Mouse (Mus musculus) cerebellum, adult 2 months (tissue): ENCODE measurements around the gene Sbpl. TPM values are rescaled to one million over a fixed set of nuclear protein-coding genes. Genes with fewer than 3 reads are reported as not detected.
"Not testable (repeated sequence)": the region's sequence is repeated elsewhere in the genome, so short reads cannot be mapped to it uniquely, and the experiment has no call there.

ENCODE experiments used
- DNase-seq, 2 experiments: peaks; one replicate each; pipeline ENCODE4 v3.0.0; 2021
- H3K27ac ChIP-seq: fragments of 200-500 bp; 2 replicates; pipeline ENCODE4 v1.5.1; 2012; ENCODE audit warnings: low read length, control low read depth, inconsistent platforms; ENCODE audit not compliant: insufficient read depth
- H3K27me3 ChIP-seq: fragments of 200-500 bp; 2 replicates; pipeline ENCODE4 v1.6.1; 2012; ENCODE audit warnings: inconsistent platforms, mild to moderate bottlenecking, low read length, moderate library complexity; ENCODE audit not compliant: control insufficient read depth, insufficient read depth
- H3K4me1 ChIP-seq: fragments of 200-500 bp; 2 replicates; pipeline ENCODE4 v1.6.1; 2011; ENCODE audit warnings: low read length; ENCODE audit not compliant: control insufficient read depth, insufficient read depth
- H3K4me3 ChIP-seq: fragments of 200-500 bp; replicated peaks from 2 replicates; pipeline ENCODE3; 2011; ENCODE audit warnings: mild to moderate bottlenecking, low read depth, low read length, control low read depth; ENCODE audit not compliant: insufficient read depth
- CTCF ChIP-seq: fragments of 200-500 bp; IDR thresholded peaks from 2 replicates; pipeline ENCODE4 v1.5.1; 2011; ENCODE audit warnings: low read depth, mild to moderate bottlenecking, control low read depth, low read length, moderate library complexity, borderline replicate concordance; ENCODE audit not compliant: insufficient read depth
- POLR2A ChIP-seq: fragments of 200-500 bp; IDR thresholded peaks from 2 replicates; pipeline ENCODE4 v1.6.1; 2011; ENCODE audit warnings: low read length, control low read depth, borderline replicate concordance; ENCODE audit not compliant: insufficient read depth
- WGBS: fragments of 180-500 bp; shearing (Covaris S2); methylation state at CpG from one replicate; pipeline ENCODE4 v1.1.7; 2018; 5-methylcytosine and 5-hydroxymethylcytosine counted together
- polyA plus RNA-seq: library from polyadenylated mRNA; depleted of rRNA; stranded (reverse); fragments of >200 nt; gene quantifications from 2 replicates; pipeline ENCODE4 v1.2.3, GENCODE M21; 2012

The Sbpl gene
- polyA plus RNA-seq, 1 experiment, result not detected

- Histone ChIP-seq H3K4me3 (no peak overlapping the region), H3K27me3 (no peaks in the 10 kb centered on the region), H3K27ac (no peak overlapping the region), H3K4me1 (peaks cover 3% of the 10 kb centered on the region; the same call in 1 of the 2 replicates)
- TF ChIP-seq CTCF (peak; percentile 75), POLR2A (no peak)
- WGBS, result 0% methylated on average over 1 of the region's 1 CpGs
- DNase-seq, result peak; percentile 51 to 70
Measured at GRCm38 (mm10) chr17:23969231-23969630, 14.2 kb upstream of the Sbpl start.

- Histone ChIP-seq H3K27ac (no peak overlapping the region), H3K4me1 (peaks cover 3% of the 10 kb centered on the region; the same call in 1 of the 2 replicates), H3K27me3 (no peaks in the 10 kb centered on the region), H3K4me3 (no peak overlapping the region)
- TF ChIP-seq CTCF, result no peak
- TF ChIP-seq POLR2A, result no peak
- 57% methylated on average over 2 of the region's 2 CpGs for WGBS
- DNase-seq, result no peak
Measured at GRCm38 (mm10) chr17:23968780-23969179, 13.7 kb upstream of the Sbpl start.

- Histone ChIP-seq H3K4me3 (no peak overlapping the region), H3K4me1 (peaks cover 3% of the 10 kb centered on the region; the same call in 1 of the 2 replicates), H3K27ac (no peak overlapping the region), H3K27me3 (no peaks in the 10 kb centered on the region)
- WGBS, result 86% methylated on average over 10 of the region's 10 CpGs
- no peak for TF ChIP-seq CTCF
- TF ChIP-seq POLR2A, result no peak
- no peak for DNase-seq
Measured at GRCm38 (mm10) chr17:23966658-23967401, 11.8 kb upstream of the Sbpl start.

- peak; percentile 36 to 47 for DNase-seq
- TF ChIP-seq CTCF, result no peak
- TF ChIP-seq POLR2A, result no peak
- WGBS, result 23% methylated on average over 6 of the region's 6 CpGs
- no peak overlapping the region for H3K4me3 ChIP-seq
- peaks cover 3% of the 10 kb centered on the region; the same call in 1 of the 2 replicates for H3K4me1 ChIP-seq
- no peak overlapping the region for H3K27ac ChIP-seq
- no peaks in the 10 kb centered on the region for H3K27me3 ChIP-seq
Measured at GRCm38 (mm10) chr17:23965805-23966425, 10.8 kb upstream of the Sbpl start.

- Histone ChIP-seq H3K27me3 (no peaks in the 10 kb centered on the region), H3K4me1 (peaks cover 3% of the 10 kb centered on the region; the same call in 1 of the 2 replicates), H3K27ac (no peak overlapping the region), H3K4me3 (no peak overlapping the region)
- TF ChIP-seq CTCF (no peak), POLR2A (no peak)
- WGBS, result 78% methylated on average over 4 of the region's 4 CpGs
- no peak for DNase-seq
Measured at GRCm38 (mm10) chr17:23961573-23962122, 6.6 kb upstream of the Sbpl start.

GRCm38 (mm10) chr17:23960084-23960738, 5.1 kb upstream of the Sbpl start:
- no peak overlapping the region for H3K27ac ChIP-seq
- H3K4me1 ChIP-seq, result no peaks in the 10 kb centered on the region
- peak; percentile 70 to 77 for DNase-seq
- TF ChIP-seq CTCF (peak; percentile 98), POLR2A (no peak)
- no peak overlapping the region for H3K4me3 ChIP-seq
- WGBS, result 38% methylated on average over 3 of the region's 3 CpGs
- H3K27me3 ChIP-seq, result no peaks in the 10 kb centered on the region

GRCm38 (mm10) chr17:23950828-23951227, 4.2 kb downstream of the Sbpl start:
- DNase-seq, H3K27ac ChIP-seq, H3K27me3 ChIP-seq, H3K4me1 ChIP-seq, H3K4me3 ChIP-seq: not testable (repeated sequence)
- 64% methylated on average over 4 of the region's 4 CpGs for WGBS
